Mouse (Mus musculus) layer of hippocampus, adult 9-10 months (tissue): ENCODE data around the gene Chat.
"Not testable (repeated sequence)": the region's sequence is repeated elsewhere in the genome, so short reads cannot be mapped to it uniquely, and the experiment has no call there.

Experiments used
- DNase-seq: peaks from one replicate; pipeline ENCODE4 v3.0.0; 2022; ENCODE audit warnings: low spot score

The Chat gene

GRCm38 (mm10) chr14:32452552-32452951, 13.2 kb downstream of the Chat start:
- DNase-seq, result no peak

DNA sequence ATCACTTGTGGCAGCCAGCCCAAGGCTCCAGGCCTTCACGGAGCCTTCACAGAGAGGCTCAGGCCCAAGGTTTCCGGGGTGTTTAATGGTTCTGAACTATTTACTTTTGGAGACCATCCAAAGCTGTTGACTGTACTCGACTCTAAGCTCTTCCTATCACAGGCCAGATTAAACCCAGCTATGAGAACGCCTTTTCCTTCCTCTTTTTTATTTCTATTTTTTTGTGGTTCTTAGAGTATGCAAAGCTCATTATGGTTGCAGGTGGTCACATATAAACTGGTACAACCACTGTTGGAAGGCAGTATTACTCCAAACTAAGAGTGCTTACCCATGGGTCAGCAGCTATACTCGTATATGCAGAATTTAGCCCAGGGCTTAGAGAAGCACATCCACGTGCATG, 18.8 kb downstream of the Chat start:
- no peak for DNase-seq

DNA sequence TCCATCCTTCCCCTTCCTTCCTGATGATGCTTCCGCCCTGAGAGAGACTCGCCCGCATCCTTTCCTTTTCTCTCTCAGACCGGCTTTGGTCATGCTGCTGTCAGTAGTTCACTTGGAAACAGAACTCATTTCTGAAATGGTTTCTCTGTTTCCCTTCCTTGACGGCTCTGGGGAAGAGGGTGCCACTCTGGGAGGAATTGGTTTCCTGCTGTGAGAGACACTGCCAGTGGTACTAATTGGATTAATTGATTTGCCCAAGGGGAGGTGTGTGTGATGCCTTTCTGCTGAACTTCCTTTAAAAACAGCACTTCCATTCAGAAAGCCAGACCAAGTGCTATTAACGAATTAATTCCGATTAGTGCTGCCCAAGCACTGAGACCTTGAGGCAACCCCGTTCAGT, 22.3 kb downstream of the Chat start:
- DNase-seq, result no peak

DNA sequence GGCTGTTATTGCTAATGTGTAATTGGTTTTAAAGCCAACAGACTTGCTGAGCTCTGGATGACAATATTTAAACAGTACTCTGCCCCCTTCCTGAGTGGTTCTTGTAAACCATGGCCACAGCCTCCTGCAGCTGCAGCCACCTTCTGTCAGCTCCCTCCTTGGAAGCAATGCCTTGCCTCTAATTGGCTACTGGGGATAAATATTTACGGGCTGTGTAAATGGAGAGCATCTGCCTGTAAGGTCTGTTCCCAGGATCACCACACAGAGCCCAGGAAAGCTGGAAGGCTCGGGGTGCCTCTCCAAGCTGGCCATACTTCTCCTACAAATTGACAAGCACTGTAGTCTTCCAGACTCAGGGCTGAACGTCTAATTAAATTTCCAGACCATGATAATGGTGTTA, 26.0 kb downstream of the Chat start:
- DNase-seq, result peak; percentile 6

DNA sequence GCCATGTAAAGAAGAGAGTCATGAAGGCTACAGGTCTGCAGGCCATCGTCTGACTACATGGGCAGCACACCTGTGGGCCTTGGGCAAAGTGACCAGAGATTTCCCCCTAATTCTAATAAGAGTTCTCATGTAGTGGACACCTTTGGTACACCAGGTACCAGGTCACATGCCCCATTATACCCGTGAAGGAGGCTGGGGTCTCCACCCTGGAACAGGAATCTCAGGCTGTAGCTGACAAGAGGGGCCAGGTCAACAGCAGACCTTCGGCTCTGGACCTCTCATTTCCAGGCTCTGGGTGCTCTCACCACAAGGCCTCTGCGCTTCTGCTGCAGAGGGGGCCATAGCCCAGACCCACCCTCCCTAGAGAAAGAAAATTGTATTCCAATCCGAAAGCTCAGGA, 26.5 kb downstream of the Chat start:
- no peak for DNase-seq

- no peak for DNase-seq
These were observed 28.4 kb downstream of the Chat start for GRCm38 (mm10) chr14:32437352-32437793.

DNA sequence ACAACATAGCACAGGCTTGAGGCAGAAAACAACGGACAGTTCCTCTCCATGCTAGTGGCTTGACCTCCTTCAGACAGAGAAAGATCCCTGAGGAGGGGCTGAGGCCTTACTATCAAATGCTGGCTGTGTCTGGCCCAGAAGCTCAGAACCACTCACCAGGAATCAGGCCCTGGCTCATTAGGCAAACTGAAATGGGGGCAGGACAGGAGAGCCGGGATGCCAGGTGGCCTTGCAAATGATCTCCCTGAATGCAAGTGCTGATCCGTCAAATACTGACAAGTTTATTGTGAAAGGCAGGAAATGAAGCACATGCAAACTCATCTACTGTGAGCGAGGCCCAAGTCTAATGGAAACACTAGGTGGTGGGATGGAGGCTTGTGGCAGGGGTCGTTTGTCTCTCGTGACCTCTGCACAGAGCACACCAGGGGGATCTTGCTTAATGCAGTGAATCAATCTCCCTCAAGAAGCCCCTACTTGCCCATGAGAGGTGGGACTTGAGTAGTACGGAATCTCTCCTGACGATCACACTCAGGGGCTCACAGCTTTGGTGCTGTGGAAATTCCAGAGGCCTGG, 36.7 kb downstream of the Chat start:
- DNase-seq, result no peak

DNA sequence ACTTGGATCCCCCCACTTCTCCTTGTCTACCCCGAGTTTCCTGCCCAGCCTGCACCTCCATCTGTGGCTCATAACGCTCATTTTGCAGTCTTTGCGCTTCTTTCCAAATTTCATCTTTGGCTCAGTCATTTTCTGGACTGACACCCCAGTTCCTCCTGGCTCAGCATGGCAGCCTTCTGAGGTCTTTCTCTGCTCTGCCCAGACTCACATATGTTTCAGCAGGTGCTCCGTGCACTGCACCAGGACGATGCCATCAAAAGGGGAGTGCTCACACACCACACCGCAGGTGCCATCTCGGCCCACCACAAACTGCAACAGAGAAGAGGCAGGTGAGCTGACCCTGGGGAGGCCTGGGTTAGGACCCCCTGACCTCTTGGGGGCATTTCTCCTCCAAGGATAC, 41.8 kb downstream of the Chat start:
- DNase-seq, result no peak

DNA sequence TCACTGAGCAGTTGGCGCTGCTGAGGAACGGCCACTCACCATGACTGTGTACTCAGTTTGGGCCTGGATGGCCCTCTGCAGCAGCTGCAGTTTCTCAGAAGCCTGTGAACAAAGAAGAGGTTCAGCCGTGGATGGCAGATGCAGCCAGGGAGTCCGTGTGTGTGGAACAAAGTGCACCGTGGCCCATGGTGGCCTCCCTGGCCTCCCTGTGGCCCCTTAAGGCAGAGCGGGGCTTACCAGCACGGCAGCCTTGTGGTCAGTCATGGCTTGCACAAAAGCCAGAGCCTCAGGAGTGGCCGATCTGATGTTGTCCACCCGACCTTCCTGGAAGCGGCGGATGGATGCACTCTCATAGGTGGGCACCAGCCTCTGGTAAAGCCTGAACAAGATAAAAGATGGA, 47.0 kb downstream of the Chat start:
- no peak for DNase-seq

- no peak for DNase-seq
These were observed 53.7 kb downstream of the Chat start for GRCm38 (mm10) chr14:32412075-32412474.

DNA sequence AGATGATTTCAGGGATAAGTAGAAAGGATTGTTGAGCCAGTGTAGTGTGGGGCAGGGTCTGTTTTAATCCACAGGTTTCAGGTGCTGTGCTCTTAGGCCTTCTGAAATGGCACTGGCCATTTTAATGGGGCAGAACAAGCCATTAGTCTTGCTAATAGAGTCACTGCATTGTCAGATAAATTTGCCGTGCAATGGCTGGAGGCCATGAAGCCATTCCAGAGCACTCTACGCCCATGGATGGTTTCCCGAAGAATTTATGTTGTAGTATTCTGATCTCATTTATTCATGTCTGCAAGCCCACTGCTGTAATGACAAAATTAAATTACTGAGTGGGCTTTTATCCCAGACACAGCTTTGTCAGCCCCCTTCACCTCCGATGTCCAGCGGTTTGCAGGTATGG, 55.7 kb downstream of the Chat start:
- no peak for DNase-seq

DNA sequence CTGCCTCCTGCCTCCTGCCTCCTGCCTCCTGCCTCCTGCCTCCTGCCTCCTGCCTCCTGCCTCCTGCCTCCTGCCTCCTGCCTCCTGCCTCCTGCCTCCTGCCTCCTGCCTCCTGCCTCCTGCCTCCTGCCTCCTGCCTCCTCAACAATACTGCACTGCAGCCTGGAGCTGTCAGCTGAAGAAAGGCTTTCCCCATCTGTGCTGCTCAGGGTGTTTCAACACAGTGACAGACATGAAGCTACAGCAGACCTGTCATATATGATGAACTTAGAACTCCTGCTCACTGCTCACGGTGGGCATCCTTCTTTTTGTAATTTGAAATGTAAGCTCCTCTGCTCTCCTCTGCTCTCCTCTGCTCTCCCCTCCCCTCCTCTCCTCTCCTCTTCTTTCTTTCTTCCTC, 60.4 kb downstream of the Chat start:
- DNase-seq, result not testable (repeated sequence)

DNA sequence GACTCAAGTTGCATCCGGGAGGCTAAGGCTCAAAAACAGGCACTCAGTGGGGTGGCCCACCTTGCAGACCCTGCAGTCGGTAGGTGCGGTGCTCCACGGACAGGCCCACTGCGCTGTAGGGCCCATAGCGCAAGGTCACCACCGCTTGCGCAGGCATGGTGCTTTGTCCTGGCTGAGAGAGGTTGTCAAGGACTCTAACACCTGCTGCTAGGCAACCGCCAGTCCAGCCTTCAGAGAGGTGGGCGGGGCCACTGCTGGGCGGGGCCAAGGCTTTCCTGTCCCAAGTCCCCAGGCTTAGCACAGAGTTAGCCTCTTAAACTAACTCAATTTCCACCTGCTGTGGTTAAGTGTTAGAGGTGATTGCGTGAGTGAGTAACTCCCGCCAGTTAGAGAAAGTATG, 77.6 kb downstream of the Chat start, which contains the start of gene 1700024G13Rik:
Gene 1700024G13Rik, minus strand, starts transcription at position 196 of the 400 bp plus-strand sequence.
- no peak for DNase-seq

GRCm38 (mm10) chr14:32381619-32382018, 84.2 kb downstream of the Chat start:
- DNase-seq, result no peak

GRCm38 (mm10) chr14:32381066-32381465, 84.7 kb downstream of the Chat start:
- peak; percentile 2 for DNase-seq

GRCm38 (mm10) chr14:32380099-32380480, 85.7 kb downstream of the Chat start:
- DNase-seq, result no peak

DNA sequence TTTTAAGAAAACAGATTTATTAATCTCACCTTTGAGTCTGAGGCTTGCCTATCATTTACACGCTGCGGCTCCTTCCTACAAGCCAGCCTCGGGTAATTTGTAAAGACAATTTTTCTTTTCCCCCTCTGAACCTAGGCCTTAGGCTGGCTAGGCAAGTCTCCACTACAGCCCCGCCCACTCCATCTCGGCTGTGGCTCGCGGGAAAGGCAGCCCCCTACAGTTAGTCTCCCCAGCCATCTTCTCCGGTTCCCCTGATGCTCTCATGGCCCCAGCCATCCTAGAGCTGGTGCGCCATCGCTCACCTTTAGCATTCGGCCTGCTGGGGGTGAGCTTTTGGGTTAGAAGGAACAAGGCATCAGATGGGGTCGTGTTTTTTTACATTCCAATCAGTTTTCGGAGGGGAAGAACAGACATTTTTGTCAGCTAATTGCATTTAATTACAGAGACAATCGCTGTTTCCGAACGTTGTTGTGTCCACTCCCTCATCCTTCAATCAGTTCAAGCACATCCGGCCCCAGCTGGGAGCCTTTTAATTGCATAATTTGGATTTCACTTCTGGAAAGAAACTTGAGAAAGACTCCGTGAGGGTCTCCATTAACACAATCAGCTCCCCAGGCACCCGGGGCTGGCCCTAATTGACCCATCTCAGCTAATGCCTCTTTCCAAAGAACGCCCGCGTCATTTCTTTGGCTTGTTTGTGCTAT, 86.2 kb downstream of the Chat start:
- DNase-seq, result no peak

DNA sequence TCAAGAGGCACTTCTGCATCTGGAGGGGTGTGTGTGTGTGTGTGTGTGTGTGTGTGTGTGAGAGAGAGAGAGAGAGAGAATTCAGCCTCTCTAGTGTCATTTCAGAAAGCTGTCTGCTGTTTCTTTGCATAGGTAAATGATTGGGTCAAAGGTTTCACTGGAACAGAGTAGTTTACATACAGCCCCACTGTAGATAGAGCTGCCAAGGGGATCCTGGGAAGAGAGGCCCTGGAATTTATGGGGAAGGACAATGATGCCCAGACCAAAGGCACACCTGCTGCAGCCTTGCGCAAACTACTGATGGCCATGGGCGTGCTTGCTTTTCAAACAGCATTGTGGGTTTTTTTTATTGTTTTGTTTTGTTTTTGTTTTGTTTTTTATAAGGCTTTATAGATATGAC, 93.3 kb downstream of the Chat start:
- DNase-seq, result no peak

GRCm38 (mm10) chr14:32369756-32370155, 96.0 kb downstream of the Chat start:
- DNase-seq, result no peak

DNA sequence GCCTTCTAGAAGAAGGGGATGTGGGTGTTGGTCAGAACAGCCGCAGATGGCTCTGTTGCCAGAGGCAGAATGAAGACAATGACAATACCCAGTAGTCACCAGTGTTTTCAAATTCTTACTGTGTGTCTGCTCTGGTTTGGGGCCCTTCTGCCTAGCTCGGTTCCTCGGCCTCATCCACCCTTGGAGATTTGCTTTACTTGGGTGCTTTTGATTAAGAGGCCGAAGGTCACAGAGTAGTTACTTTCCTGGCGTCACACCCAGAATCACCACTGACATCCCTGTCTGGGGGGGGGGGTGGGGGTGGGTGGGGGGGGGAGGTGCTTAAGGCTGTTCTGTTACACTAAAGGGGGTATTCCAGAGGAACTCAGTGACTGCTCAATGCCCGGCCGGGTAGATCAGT, 101.4 kb downstream of the Chat start:
- no peak for DNase-seq
